Mouse (Mus musculus) liver, postnatal 0 days (tissue): ENCODE results near the gene Gm10282. TPM values are rescaled to one million over a fixed set of nuclear protein-coding genes. Genes with fewer than 3 reads are reported as not detected.

Source experiments
- ATAC-seq: fragments of 200-750 bp; cut with Nextera tagmentation; 2 replicates; pipeline ENCODE4 v1.8.0; 2017; ENCODE audit warnings: mild to moderate bottlenecking, moderate library complexity
- DNase-seq: peaks from one replicate; pipeline ENCODE4 v3.0.0-alpha.2; 2016
- H3K27ac ChIP-seq: fragments of 300-500 bp; sonication (generic); 2 replicates; pipeline ENCODE4 v1.5.1; 2014; ENCODE audit warnings: antibody characterized with exemption, moderate library complexity, mild to moderate bottlenecking, low read depth
- H3K27me3 ChIP-seq: fragments of 300-500 bp; sonication (generic); 2 replicates; pipeline ENCODE4 v1.6.1; 2014; ENCODE audit warnings: low read length, control low read depth, mixed read lengths; ENCODE audit not compliant: insufficient read depth
- H3K36me3 ChIP-seq: fragments of 300-500 bp; sonication (generic); replicated peaks from 2 replicates; pipeline ENCODE4 v1.6.1; 2014; ENCODE audit warnings: mild to moderate bottlenecking, control low read depth, low read length, moderate library complexity, mixed read lengths; ENCODE audit not compliant: insufficient read depth
- H3K4me1 ChIP-seq: fragments of 300-500 bp; sonication (generic); 2 replicates; pipeline ENCODE4 v1.6.1; 2014; ENCODE audit warnings: antibody characterized with exemption, mild to moderate bottlenecking, control low read depth; ENCODE audit not compliant: insufficient read depth
- H3K4me2 ChIP-seq: fragments of 300-500 bp; sonication (generic); 2 replicates; pipeline ENCODE4 v1.6.1; 2014; ENCODE audit warnings: low read depth, mild to moderate bottlenecking, low read length, moderate library complexity, mixed read lengths
- H3K4me3 ChIP-seq: fragments of 300-500 bp; sonication (generic); 2 replicates; pipeline ENCODE4 v1.5.1; 2014; ENCODE audit warnings: low read depth, low read length
- H3K9ac ChIP-seq: fragments of 300-500 bp; sonication (generic); replicated peaks from 2 replicates; pipeline ENCODE4 v1.6.1; 2014; ENCODE audit warnings: mild to moderate bottlenecking, moderate library complexity
- H3K9me3 ChIP-seq: fragments of 300-500 bp; sonication (generic); 2 replicates; pipeline ENCODE4 v1.6.1; 2016; ENCODE audit warnings: mild to moderate bottlenecking, control low read depth, low read length, mixed read lengths
- CTCF ChIP-seq: sonication (generic); IDR thresholded peaks from 2 replicates; pipeline ENCODE4 v1.5.1; 2016; ENCODE audit warnings: antibody characterized with exemption, low read depth
- EP300 ChIP-seq: IDR thresholded peaks from 2 replicates; pipeline ENCODE4 v1.6.1; 2016; ENCODE audit warnings: antibody characterized with exemption, low read depth, mild to moderate bottlenecking
- WGBS: fragments of 180-500 bp; shearing (Covaris S2); extraction: QIAGEN DNeasy Blood & Tissue Kit; methylation state at CpG from one replicate; pipeline ENCODE4 v1.1.7; 2014; ENCODE audit not compliant: insufficient replicate concordance; 5-methylcytosine and 5-hydroxymethylcytosine counted together
- polyA plus RNA-seq: library from polyadenylated mRNA; unstranded; fragments of >200 nt; fragmentation: Nextera tagmentation; extraction: Ambion mirVana; gene quantifications from 2 replicates; pipeline ENCODE4 v1.2.1, GENCODE M21; 2015

Gm10282 gene
- polyA plus RNA-seq, 1 experiment from 2014 or later, result 6.4 TPM

DNA sequence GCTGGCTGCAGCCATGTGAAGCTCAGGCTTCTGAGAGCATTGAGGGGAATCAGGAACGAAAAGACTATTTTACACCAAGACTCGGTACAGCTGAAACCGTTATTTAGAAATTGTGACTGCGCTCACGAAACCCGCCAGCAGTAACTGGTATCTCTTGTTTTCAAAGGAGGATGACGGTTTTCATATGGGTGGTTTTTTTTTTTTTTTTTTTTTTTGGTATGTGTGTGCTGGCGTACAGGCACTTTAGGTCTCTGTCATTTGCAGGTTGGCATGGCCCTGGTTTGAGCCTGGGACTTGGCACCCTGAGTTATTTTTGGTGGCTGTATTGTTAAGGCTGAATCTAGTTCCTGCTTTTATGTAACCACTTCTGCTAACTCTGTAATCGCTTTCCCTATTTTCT, 44.8 kb upstream of the Gm10282 start:
- TF ChIP-seq EP300 (no peak), CTCF (no peak)
- peaks cover 47% of the 10 kb centered on the region for H3K4me1 ChIP-seq
- H3K9me3 ChIP-seq, result no peaks in the 10 kb centered on the region
- H3K27me3 ChIP-seq, result no peaks in the 10 kb centered on the region
- no peak overlapping the region for H3K4me3 ChIP-seq
- DNase-seq (no peak), ATAC-seq (no peak)
- WGBS, result 54% methylated on average over 9 of the region's 9 CpGs
- H3K36me3 ChIP-seq, result peaks cover 4% of the 10 kb centered on the region
- H3K9ac ChIP-seq, result no peak overlapping the region
- peak overlapping the region; percentile 76 for H3K27ac ChIP-seq
- H3K4me2 ChIP-seq, result no peak overlapping the region

DNA sequence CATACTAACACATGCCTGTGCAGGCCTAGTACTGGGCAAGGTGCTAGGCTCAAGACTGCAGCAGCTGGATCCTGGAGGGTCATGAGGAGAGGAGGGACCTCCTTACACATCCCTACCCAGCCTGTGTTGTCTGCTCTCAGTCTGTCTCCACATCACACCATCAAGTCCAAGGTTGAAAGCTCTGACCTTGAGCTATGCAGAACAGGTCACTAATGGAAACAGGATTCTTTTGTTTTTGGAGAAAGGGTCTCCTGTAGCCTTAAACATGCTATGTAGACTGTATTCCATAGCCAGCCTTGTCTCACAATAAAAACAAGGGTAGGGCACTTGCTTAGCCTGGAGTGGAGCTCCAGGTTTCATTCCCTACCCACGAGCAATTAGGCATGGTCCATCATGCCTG, 43.9 kb upstream of the Gm10282 start:
- TF ChIP-seq EP300, result no peak
- H3K4me2 ChIP-seq, result no peak overlapping the region
- peaks cover 9% of the 10 kb centered on the region for H3K36me3 ChIP-seq
- H3K9me3 ChIP-seq, result no peaks in the 10 kb centered on the region
- DNase-seq, result no peak
- H3K9ac ChIP-seq, result no peak overlapping the region
- peak overlapping the region; percentile 76 for H3K27ac ChIP-seq
- ATAC-seq, result no peak
- H3K4me1 ChIP-seq, result peaks cover 38% of the 10 kb centered on the region
- H3K4me3 ChIP-seq, result no peak overlapping the region
- H3K27me3 ChIP-seq, result no peaks in the 10 kb centered on the region
- WGBS, result 83% methylated on average over 1 of the region's 1 CpGs

DNA sequence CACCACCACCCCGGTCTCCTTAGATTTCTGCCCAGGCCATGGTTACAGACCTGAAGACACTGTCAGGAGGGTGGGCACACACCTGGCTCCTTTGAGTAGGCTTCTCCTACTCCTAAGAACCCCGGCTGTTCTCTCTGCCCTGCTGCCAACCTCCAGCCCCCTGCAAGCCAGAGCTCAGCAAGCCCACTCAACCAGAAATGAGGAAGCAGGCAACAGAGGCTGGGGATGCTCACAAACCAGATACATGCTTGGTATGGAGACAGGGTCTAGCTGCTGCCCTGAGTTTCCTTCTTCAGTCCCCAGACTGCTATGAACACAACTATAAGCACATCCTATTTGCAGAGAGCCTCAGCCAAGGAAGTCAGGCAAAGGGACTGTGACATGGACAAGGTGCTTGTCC, 43.1 kb upstream of the Gm10282 start:
- no peak overlapping the region for H3K4me2 ChIP-seq
- ATAC-seq (no peak), DNase-seq (no peak)
- no peak overlapping the region for H3K9ac ChIP-seq
- no peaks in the 10 kb centered on the region for H3K27me3 ChIP-seq
- H3K27ac ChIP-seq, result peak overlapping the region; percentile 55
- H3K4me3 ChIP-seq, result no peak overlapping the region
- TF ChIP-seq CTCF, result no peak
- no peak for TF ChIP-seq EP300
- WGBS, result 82% methylated on average over 2 of the region's 2 CpGs
- H3K9me3 ChIP-seq, result no peaks in the 10 kb centered on the region
- H3K4me1 ChIP-seq, result peaks cover 29% of the 10 kb centered on the region
- peaks cover 12% of the 10 kb centered on the region for H3K36me3 ChIP-seq

DNA sequence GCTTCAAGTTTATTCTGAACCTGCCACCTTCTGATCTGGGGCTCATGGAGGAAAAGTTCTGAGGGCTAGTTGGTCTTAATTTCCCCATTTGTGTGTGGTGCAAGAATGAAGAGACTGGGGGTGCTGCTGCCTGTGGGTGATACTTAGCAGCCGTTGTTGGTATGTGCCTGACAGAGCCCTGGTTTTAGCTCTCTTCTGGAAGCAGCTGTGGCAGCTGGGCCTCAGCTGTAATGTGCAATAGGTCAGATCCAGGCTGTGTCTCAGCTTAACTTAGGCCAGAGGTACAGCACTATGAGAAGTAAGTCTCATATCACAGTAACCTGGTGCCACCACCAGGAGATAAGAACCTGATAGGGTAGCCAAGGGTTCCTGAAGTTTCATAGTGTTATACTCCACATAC, 42.5 kb upstream of the Gm10282 start:
- no peaks in the 10 kb centered on the region for H3K9me3 ChIP-seq
- peaks cover 12% of the 10 kb centered on the region for H3K36me3 ChIP-seq
- H3K4me3 ChIP-seq, result no peak overlapping the region
- peak overlapping the region; percentile 55; the same call in 1 of the 2 replicates for H3K27ac ChIP-seq
- no peak for DNase-seq
- TF ChIP-seq CTCF (0 out of 2 replicates have a peak, but pooled peaks have one; percentile 5), EP300 (no peak)
- no peak overlapping the region for H3K9ac ChIP-seq
- peaks cover 24% of the 10 kb centered on the region for H3K4me1 ChIP-seq
- 57% methylated on average over 1 of the region's 1 CpGs for WGBS
- no peak overlapping the region for H3K4me2 ChIP-seq
- no peaks in the 10 kb centered on the region for H3K27me3 ChIP-seq
- peak; percentile 30; the same call in 1 of the 2 replicates for ATAC-seq

- no peak for DNase-seq
Observed at GRCm38 (mm10) chr8:72343725-72344124, 38.7 kb upstream of the Gm10282 start.

DNA sequence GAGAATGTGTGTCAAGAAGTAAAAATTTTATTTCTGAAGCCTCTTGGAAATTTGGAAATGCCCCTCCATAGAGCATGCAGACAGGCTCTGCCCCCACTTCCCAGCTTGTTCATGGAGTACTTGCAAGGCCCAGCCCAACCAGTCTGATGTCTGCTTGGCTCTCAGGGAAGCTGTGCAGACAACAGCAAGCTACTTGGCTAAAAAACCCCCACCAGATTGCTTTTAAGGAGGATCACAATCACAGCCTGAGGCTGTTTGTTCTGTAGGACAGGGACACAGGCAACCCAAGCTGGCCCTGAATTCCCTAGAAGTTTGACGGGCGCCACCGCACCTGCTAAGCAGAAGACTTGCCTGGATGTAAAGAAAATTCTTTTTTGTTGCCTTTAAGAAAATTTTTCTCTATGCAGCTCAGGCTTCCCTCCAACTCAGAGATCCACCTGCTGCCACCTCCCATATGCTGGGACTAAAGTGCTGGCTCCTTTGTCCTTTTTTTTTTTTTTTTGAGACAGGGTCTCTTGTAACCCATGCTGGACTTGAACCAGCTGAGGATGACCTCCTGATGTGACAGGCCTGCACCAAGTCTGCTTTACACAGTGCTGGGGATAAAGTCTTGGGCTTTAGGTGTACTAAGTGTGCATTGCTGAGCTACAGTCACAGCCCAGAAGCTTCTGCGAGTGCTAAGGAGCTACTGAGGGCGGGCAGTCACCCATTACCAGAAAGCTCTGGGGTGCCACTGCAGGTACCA, 37.7 kb upstream of the Gm10282 start:
- Histone ChIP-seq H3K27ac (no peak overlapping the region; the same call in 1 of the 2 replicates), H3K9ac (no peak overlapping the region), H3K9me3 (no peaks in the 10 kb centered on the region), H3K36me3 (peaks cover 34% of the 10 kb centered on the region), H3K4me2 (no peak overlapping the region), H3K27me3 (no peaks in the 10 kb centered on the region), H3K4me1 (no peaks in the 10 kb centered on the region), H3K4me3 (no peak overlapping the region)
- ATAC-seq, result no peak
- TF ChIP-seq CTCF (no peak), EP300 (no peak)
- DNase-seq, result no peak
- 92% methylated on average over 5 of the region's 5 CpGs for WGBS

More at GRCm38 (mm10) chr8:72343725-72344124, 38.7 kb upstream of the Gm10282 start:
- 65% methylated on average over 3 of the region's 4 CpGs for WGBS
- Histone ChIP-seq H3K9me3 (no peaks in the 10 kb centered on the region), H3K36me3 (peaks cover 28% of the 10 kb centered on the region), H3K27ac (peak overlapping the region; percentile 5; the same call in 1 of the 2 replicates), H3K9ac (no peak overlapping the region), H3K27me3 (no peaks in the 10 kb centered on the region), H3K4me2 (no peak overlapping the region), H3K4me3 (no peak overlapping the region), H3K4me1 (peaks cover 5% of the 10 kb centered on the region; the same call in 1 of the 2 replicates)
- TF ChIP-seq CTCF, result no peak
- no peak for TF ChIP-seq EP300
- no peak for ATAC-seq
